Mouse (Mus musculus): ENCODE data around the gene Large1. TPM values are rescaled to one million over a fixed set of nuclear protein-coding genes. Genes with fewer than 3 reads are reported as not detected.
"Not testable (repeated sequence)": the region's sequence is repeated elsewhere in the genome, so short reads cannot be mapped to it uniquely, and the experiment has no call there.

The Large1 gene
- 4.2 and 4.3 TPM in 2 replicates for total RNA-seq (2017)

DNA sequence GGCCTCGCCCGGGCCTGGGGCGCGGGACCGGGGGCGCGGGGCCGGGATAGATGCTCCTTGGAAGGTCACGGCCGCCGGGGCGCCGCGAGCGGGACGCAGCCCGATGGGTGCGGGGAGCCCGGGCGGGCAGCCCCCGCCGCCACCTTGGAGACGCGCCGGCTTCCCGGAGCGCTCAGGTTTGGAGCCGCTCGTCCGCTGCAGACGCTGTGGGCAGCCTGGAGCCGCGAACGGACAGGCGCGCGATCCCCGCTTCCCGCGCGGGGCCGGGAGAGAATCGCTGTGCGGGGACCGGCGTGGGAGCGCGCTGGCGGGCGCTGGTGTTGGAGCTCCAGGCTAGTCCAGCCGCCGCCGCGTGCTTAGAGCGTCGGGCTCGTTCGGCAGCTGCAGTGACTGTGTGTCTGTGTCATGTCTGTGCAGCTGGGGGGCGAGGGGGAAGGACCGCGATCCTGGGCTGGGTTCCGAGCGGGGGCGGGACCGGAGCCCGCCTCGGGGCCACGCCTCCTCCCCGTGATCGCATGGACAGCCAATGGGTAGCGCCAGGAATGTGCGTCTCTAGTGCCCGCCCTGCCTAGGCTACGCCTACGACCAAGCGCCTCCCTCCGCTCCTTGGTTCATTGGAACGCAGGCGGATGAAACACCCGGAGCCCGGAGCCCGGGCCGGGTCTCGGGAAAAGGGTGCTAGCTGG is at the start of gene Large1:
Large1 (minus strand) TSS at position 433 of the 686 bp plus-strand sequence.
- peak; percentile 91 for ATAC-seq (replicated peaks; ENCODE audit: low read depth, poor library complexity, severe bottlenecking)

DNA sequence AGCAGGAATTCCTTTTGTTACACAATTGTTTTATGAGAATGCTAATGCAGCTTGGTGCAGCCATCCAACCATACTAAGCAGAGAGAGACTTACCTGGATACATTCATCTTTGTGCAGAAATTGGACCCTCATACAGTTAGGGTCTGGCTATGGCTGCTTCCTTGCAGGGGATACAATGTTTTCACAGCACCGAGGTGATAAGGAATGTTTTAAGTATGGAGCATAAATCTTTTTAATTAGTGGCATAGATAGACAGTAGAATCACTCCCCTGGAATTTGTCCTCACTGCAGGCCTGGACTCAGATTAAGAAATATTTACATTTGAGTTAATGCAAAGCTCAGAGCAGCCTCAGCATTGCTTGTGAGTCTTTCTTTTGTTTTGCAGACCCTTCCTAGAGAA is 47.0 kb upstream of the Large1 start:
- ATAC-seq (replicated peaks; ENCODE audit: low read depth, poor library complexity, severe bottlenecking) = no peak

DNA sequence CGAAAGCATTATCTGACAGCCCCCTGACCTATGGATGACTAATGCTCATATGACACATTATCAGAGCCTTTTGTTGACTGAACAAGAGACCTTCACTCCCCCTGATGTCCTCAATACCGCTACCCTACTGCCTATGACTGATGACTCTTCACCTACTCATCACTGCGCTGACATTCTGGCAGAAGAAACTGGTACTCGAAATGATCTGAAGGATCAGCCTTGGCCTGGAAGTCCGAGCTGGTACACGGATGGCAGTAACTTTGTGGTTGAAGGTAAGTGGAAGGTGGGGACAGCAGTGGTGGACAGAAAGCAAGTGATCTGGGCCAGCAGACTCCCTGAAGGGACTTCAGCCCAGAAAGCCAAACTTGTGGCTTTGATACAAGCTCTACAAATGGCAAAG is 19.7 kb upstream of the Large1 start:
- ATAC-seq (replicated peaks; ENCODE audit: low read depth, poor library complexity, severe bottlenecking) = not testable (repeated sequence)

DNA sequence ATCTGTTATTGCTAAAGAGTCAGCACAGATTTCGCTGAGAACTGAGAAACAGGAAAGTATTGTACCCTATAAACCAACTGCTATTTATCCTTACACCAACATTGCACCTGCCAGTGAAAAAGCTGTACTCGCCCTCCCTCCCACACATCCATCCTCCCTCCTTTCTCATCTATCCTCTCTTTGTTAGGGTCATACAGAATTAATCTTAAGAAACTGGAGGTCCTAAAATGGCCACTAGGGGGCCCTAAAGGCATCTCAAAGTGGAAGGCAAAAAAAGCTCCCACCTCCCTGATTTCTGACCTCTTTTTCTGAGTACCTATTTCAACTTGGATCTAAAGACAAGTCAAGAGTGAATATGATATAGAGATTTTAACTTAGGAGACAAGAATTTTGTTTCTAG is 2.6 kb upstream of the Large1 start:
- 0 out of 2 replicates have a peak, but pooled peaks have one; percentile 10 for ATAC-seq (replicated peaks; ENCODE audit: low read depth, poor library complexity, severe bottlenecking)

DNA sequence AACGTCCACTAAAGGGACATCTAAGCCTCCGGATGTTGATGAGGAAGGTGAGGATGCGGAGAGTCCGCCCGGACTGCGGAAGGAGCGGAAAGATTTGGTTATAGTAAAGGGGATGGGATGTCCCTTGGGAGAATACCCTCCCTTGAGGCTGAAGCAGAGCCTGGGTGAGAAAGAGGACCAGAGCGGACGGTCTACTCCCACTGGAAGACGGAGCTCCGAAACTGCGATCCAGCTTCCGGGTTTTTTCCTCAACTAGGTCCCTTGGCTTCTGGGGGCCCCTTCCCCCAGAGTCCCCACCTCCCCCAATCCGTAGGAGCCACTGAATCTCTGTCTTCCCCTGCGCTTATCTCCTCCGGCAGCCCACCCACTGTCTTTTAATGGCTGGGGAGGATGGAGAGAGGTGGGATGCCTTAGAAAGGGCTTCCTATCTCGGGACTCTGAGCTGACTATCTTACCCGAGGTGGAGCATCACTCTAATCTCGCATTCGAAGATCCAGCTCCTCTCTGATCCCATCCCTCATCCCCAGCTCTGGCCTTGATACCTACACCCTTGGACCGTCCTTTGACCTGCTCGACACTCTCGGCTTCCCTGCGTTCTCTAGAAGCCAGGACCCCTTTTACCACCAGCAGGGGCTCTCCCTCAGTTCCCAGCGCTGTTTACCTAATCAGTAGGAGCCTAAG is 1.0 kb upstream of the Large1 start:
- peak; percentile 10; the same call in 1 of the 2 replicates for ATAC-seq (replicated peaks; ENCODE audit: low read depth, poor library complexity, severe bottlenecking)

DNA sequence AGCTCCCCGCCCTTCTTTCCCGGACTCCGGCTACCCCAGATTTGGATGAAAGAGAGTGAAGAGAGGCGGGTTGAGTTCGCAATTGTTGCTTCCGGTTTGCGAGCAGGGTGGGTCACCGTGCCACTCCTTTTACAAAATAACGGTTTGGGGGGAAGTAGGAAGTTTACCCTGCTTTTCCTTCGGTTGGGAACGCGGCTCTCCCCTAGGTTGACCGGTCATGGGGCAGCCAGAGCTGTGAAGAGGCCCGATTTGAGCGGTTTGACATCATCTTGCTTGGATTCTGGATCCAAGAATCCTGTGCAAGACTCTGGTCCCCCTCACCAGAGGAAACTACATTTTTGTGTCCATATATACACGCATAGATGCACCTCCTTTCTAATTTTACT is 447 bp upstream of the Large1 start:
- no peak; the same call in 1 of the 2 replicates for ATAC-seq (replicated peaks; ENCODE audit: low read depth, poor library complexity, severe bottlenecking)

DNA sequence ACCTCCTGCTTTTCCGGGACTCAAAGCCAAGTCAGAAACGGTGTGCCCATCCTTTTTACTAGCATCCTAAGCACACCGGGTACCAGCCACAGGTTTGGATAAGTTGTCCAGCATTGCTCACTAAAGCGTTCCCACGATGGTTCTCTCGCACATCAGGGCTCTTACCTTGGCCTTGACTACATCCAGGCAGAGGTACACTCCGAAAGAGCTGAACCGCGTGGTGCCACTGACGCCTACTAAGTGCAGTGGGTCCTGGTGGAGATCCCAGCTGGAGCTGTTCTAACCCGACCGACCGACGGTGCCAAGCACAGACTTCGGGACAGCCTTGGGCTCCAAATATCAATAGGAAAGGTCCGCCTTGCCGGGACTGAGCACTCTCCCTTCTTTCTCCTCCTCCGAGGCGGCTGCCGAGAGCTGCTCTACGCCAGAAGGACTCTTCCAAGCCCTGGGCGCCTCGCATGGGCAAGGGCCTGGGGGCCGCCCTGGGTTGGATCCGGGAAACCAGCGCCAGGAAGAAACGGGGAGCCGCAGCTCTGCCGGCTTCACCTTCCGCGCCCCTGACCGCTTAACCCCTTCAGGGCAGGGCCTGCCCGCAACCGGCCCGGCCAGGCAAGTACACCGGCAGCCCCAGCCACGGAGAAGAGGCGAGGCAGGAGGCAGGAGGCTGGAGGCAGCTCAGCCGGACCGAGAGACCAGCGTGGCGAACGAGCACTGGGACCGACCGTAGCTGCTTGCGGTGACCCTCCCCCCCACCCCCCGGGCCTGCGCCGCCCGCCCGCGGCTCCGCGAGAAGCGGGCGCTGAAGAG is 836 bp downstream of the Large1 start:
- peak; percentile 3; the same call in 1 of the 2 replicates for ATAC-seq (replicated peaks; ENCODE audit: low read depth, poor library complexity, severe bottlenecking)

DNA sequence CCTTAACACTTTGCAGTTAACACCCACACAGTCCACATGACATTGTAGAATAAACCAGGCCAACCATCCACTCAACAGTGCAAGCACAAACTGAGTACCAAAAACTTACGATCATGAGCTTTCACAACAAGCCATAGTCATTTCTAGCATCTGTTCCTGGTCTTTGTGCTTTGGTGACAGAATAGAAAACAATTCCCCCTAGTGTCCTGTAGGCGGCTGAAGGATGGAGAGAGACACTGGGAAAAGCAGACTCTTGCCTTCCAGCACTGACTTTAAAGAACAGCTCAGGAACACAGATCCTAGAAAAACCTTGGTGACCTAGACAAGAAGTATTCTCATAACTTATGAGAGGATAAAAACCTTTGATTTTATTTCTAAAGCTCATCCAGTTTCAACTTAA is 3.0 kb downstream of the Large1 start:
- ATAC-seq (replicated peaks; ENCODE audit: low read depth, poor library complexity, severe bottlenecking) = peak; percentile 38

DNA sequence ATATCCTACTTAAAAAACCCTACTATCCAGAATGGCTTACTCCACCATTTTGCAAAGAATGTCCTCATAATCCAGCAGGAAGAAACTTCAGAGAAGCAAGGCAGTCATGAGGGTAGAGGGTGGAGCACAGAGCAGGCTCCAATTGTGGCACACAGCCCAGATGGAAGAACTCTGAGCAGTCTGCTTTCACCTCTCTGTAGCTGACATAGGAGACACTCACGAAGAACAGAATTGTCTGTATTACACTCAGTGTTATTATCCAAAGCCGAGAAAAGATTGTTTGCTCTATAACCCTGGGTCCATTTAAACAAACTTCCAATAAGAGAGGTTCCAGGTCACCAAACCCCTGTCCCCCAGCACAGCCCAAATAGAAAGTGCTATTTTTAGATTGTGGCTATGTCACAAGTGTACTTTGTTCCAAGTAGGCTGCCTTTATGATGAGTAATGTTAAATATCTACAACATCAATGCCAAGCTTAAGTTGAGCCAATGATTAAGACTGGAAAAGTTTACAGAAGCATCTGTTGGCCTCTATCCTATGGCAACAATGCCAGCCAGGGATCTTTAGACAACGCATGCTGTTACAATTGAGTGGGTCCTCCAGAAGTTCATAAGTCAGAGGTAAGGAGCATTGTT is 10.5 kb downstream of the Large1 start:
- no peak for ATAC-seq (replicated peaks; ENCODE audit: low read depth, poor library complexity, severe bottlenecking)

DNA sequence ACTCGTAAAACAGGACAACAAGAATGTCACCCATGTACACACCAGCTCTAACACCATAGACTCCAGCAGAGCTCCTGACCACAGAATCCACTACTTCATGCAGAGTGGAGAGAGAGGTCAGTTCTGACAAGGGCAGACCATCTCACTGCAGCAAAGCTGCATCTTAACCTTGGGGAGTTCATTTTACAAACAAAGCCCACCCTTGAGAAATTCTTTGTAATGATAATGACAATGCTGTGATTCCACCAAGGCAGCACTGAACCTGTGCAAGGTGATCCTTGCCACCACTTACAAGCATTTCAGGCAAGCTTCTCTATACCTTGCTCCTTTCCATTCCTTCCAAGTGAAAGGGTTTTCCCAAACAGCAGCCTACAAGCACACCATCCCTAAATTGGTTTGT is 16.5 kb downstream of the Large1 start:
- no peak for ATAC-seq (replicated peaks; ENCODE audit: low read depth, poor library complexity, severe bottlenecking)

DNA sequence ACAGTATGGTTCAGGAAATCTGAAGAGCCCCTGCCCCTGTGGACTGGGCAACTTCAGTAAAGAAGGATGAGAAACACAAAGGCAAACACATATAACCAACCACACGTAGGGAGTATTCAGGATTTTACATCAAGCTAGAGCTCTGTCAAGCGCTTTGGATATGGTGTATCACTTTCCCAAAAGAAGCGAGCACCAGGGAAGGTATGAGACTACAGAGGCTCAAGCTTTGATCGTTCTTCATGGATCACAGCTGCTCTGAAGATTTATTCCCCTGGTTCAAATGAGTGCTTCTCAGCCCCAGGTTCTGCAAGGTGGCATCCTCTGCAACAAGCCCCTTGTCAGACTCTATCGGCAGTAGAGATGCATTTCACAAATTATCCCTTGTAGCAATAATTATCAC is 24.2 kb downstream of the Large1 start:
- ATAC-seq (replicated peaks; ENCODE audit: low read depth, poor library complexity, severe bottlenecking) = no peak

DNA sequence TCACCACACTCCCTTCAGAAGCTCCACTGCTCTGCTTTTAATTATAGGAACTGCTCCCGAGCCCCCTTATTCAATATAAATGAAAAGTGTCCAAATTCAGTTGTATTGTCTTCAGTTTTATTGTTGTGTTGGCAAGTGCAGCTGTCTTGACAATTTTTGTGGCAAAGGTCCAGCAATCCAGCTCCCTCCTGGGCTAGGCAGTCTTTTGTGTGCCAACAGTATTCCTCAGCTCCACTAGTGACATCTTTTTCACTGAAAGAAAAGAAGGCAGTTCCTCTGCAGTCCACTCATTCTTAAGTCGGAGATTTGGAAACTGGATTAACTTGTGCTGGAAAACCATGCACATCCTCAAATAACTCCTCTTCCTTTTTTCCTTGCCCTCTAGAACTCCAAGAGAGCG is 25.3 kb downstream of the Large1 start:
- no peak for ATAC-seq (replicated peaks; ENCODE audit: low read depth, poor library complexity, severe bottlenecking)

DNA sequence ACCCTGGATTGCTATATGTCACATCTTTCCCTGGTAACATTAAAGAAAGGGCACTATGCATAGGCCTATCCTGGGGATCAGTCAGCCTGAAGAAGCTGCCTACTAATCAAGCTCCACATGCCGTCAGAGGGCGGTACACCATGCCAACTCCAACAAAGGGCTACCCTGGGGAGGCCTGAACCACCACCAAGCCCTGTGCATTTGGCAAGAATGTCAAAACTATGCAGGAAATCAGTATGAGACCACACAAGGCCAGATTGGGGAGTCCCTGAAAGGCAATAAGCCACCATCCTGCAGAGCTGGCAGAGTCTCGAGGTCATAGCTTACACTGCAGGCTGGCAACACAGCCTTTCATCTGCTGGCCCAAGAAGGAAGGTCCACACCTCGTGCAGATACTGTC is 28.7 kb downstream of the Large1 start:
- ATAC-seq (replicated peaks; ENCODE audit: low read depth, poor library complexity, severe bottlenecking) = no peak

DNA sequence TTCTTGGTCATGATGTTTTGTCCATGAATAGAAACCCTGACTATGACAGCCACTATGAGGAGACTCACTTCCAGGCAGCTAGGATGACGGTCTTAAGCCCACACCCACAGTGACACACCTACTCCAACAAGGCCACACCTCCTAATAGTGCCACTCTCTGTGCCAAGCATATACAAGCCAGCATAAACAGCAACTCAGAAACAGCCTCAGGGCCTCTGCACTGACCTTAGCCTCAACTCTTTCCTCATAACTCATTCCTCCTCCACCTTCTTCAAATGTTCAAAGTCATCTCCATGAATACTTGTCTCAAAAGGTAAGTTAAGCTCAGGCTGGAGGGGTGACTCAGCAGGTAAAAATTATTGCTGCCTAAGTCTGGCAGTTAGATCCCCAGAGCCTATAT is 29.7 kb downstream of the Large1 start:
- no peak for ATAC-seq (replicated peaks; ENCODE audit: low read depth, poor library complexity, severe bottlenecking)

DNA sequence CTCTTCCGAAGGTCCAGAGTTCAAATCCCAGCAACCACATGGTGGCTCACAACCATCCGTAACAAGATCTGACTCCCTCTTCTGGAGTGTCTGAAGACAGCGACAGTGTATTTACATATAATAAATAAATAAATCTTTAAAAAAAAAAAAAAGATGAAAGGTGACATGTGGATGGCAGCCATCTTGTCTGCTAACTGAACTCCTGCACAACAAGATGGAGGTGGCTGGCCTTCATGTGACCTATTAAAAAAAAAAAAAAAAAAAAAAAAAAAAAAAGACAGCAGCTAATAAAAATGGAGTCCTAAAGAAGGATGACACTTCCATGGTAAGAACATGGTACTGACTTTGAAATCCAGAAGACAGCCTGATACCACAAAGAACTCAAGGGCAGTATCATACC is 33.8 kb downstream of the Large1 start:
- ATAC-seq (replicated peaks; ENCODE audit: low read depth, poor library complexity, severe bottlenecking) = peak; percentile 100

DNA sequence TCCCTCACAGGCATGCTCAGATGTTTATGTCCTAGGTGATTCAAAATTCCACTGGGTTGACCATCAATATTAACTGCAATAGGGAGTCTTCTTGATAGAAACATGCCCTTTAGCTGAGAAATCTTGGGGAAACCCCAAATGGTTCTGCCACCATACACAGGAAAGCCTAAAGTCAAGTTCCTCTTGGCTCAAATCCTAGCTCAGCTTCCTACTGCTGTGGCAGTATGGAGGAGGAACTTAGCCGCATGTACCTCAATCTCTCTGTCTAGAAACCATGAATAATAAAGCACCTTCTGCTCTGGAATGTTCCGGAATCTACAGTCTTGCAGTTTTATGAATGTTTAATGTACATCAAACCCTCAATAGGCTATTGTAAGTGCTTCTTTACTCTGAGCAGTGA is 39.4 kb downstream of the Large1 start:
- ATAC-seq (replicated peaks; ENCODE audit: low read depth, poor library complexity, severe bottlenecking) = peak; percentile 68

DNA sequence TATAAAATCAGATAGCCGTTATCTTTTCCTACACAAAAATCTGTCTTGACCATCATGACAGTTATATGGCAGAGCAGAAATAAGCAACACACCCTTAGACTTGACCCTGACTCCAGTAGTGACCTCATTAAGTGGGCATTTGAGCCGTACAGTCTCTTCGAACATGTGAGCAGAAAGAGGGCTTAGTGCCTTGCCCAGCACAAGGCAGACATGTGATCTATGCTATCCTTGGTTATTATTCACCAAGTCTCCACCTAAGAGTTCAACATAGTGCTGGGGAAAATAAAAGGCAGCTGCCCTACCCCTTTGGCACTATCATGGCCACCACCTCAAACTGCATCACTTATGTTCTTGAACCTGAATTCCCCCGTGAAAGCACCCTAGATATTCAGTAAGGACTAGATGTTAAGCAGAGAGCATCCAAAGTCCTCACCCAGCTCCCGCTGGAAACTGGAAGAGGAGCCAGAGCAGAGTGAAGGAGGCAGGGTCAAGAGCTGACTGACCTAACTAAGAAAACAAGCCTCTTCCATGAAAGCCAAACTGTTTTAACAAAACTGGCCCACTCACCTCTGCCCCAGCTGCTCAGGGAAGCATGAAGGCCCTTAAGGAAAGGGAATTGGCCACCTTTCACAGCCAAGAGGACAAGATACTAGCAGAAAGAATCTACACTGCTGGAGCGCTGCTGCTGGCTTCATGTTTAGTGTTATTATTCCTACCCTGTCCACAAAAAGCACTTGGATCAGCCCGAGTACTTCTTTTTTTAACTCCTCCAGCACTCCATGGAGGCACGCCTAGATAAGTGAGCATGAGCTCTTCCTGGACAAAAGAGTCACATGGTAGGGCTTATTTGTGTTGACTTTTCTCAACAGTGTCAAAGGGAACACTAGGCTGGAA is 40.4 kb downstream of the Large1 start:
- ATAC-seq (replicated peaks; ENCODE audit: low read depth, poor library complexity, severe bottlenecking) = no peak

DNA sequence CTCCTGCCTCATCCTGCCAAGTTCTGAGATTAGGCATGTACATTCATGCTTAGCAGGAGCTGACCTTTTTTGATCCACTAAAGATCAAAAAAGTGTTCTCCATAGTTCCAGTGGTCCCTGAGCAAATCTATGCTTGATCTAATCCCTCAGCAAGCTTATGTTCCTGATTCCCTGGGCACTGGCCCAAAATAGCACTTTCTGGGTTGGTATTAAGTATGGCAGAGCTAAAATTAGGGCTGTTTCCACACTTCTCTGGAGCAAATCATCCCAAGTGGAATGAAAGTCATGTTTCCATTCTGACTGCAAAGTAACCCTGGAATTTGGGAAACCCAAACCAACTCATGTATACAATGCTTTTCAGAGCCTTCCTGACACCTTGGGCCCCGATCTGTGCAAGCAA is 42.9 kb downstream of the Large1 start:
- no peak for ATAC-seq (replicated peaks; ENCODE audit: low read depth, poor library complexity, severe bottlenecking)

DNA sequence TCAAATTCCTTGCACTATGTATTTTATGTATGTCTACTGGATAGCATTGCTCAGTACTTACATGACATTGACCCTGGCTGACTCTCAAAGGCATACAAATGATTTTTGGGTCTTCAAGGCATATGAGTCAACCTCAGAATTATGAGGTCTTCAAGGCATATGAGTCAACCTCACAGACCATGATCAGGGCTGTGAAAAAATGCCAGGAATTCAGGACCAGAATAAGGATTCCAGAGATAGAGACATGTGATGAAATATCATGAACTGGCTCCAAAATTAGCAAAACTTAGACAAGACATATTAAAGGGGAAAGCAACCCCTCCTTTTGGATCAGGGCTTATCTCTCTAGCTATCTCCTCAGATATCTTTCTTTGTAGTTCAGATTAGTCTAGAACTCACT is 43.3 kb downstream of the Large1 start:
- no peak for ATAC-seq (replicated peaks; ENCODE audit: low read depth, poor library complexity, severe bottlenecking)

DNA sequence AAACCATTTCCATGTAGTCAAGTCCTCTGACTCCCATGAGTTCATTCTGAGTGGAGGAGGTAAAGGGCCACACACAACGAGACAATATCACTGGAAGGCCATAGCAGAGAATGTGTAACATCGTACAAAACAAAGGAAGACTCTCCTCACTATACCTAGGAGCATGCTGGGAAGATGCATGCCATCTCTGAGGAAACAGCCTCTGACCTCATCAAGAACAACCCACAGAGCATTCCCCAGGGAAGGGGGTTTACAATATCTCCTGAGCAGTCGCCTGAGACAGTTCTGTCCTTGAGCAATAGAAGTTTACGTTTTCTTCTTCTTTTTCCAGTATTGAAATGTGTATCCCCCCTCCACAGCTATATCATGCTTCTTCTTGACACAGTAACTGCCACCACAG is 49.4 kb downstream of the Large1 start:
- ATAC-seq (replicated peaks; ENCODE audit: low read depth, poor library complexity, severe bottlenecking) = no peak
